Mouse (Mus musculus) gastrocnemius, postnatal 10 days (tissue): ENCODE results near the gene Nms. TPM values are rescaled to one million over a fixed set of nuclear protein-coding genes. Genes with fewer than 3 reads are reported as not detected.

ENCODE experiments used
- total RNA-seq, 2 experiments: library from RNA; stranded (reverse); gene quantifications; 2 replicates each; pipeline ENCODE4 v1.2.3; 2021

The Nms gene
- total RNA-seq, 2 experiments from 2014 or later, result not detected

Other genes with a start within 250 kb of the Nms start
- gene Lonrf2, start 102.4 kb upstream of the Nms start, total RNA-seq, result 1 to 10 TPM; 1.7 to 2.4 TPM
- gene Chst10, start 41.0 kb upstream of the Nms start, total RNA-seq, result 1 to 10 TPM; 1.3 TPM
- gene Pdcl3, start 46.5 kb downstream of the Nms start, total RNA-seq, result 10 to 100 TPM; 88.6 to 89.5 TPM